Mouse (Mus musculus): ENCODE data around the gene Hdgfl3.

DNA sequence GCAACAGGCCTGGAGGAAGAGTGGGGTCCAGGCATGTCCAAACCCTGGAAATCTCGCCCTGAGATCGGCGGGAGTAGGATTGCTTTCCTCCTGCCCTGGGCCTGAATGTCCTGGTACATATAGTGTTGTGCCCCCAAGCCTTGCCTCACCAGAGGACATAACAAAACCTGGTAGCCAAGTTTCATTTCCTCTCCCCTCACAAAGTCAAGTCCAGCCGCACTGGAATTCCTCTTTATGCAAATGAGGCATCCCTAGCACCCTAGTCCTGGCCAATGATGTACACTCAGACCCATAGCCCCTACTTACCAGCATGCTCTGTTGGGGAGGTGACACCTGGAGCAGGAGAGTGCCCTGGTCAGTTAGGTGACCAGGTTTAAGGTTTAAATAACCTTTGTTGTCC is 78.1 kb downstream of the Hdgfl3 start:
- no peak for TF ChIP-seq POLR2A (IDR thresholded peaks at IDR 0.05; ENCODE audit: borderline replicate concordance, extremely low read depth, insufficient read depth, insufficient read length, poor library complexity, severe bottlenecking)
- no peak for TF ChIP-seq CTCF (IDR thresholded peaks at IDR 0.05; ENCODE audit: borderline replicate concordance, extremely low read depth, insufficient read depth, insufficient read length)
